Mouse (Mus musculus): Measurements from ENCODE around the gene Myo1b. TPM values are rescaled to one million over a fixed set of nuclear protein-coding genes. Genes with fewer than 3 reads are reported as not detected.

The Myo1b gene
- polyA plus RNA-seq (2012; ENCODE audit: insufficient read depth, insufficient read length, missing spikeins): 4.4 and 9.1 TPM in 2 replicates

GRCm38 (mm10) chr1:51915576-51916156 lies at the start of gene Myo1b:
Myo1b (minus strand) TSS chr1:51916071.
- Histone ChIP-seq H3K4me1 (ENCODE audit: control insufficient read depth, insufficient read depth, insufficient read length, low read length) (peaks cover 11% of the 10 kb centered on the region), H3K4me3 (ENCODE audit: insufficient read depth, low read depth, low read length) (peak within 1 kb of the TSS; percentile 78), H3K27ac (replicated peaks; ENCODE audit: low read depth, low read length) (peak within 1 kb of the TSS; percentile 95)

GRCm38 (mm10) chr1:51964647-51965046 lies 48.8 kb upstream of the Myo1b start:
- no peaks in the 10 kb centered on the region for H3K4me1 ChIP-seq (ENCODE audit: control insufficient read depth, insufficient read depth, insufficient read length, low read length)
- H3K27ac ChIP-seq (replicated peaks; ENCODE audit: low read depth, low read length): no peak overlapping the region
- no peak overlapping the region for H3K4me3 ChIP-seq (ENCODE audit: insufficient read depth, low read depth, low read length)

DNA sequence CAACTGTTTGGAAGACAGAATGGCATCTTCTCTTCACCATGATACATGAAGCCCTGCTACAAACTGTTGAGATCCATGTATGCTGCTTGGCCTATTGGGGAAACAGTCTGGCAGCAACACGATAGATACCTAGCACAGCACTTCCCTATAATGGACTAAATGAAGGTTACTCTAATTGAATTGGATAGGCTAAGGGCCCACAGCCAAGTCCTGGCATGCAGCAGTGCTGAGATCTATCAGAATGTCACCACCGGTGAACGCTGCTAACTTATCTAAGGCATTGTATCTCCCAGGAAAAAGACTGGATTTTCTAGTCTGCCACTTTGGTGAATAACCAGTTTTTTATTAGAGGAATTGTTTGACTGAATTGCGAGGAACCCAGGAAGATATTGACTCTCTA lies 31.2 kb upstream of the Myo1b start:
- no peaks in the 10 kb centered on the region for H3K4me1 ChIP-seq (ENCODE audit: control insufficient read depth, insufficient read depth, insufficient read length, low read length)
- no peak overlapping the region for H3K27ac ChIP-seq (replicated peaks; ENCODE audit: low read depth, low read length)
- H3K4me3 ChIP-seq (ENCODE audit: insufficient read depth, low read depth, low read length): no peak overlapping the region

DNA sequence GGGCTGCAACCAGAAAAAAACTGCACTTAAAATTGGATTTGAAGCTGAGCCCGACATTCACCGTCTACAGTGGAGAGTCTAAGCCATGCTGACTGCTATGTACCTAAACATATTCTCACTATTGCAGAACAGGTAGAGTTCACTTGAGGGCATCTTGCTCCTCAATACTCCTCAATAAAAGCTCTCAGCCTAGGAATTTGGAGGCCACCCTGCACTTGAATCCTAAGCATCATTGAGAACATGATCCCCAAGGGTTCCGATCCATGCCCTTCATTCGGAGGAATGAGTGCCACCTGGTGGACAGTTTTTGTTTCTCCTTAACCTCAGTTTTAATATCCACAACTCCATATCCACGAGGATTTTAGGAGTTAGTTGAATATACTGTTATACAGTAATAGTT lies 28.9 kb upstream of the Myo1b start:
- Histone ChIP-seq H3K4me1 (ENCODE audit: control insufficient read depth, insufficient read depth, insufficient read length, low read length) (no peaks in the 10 kb centered on the region), H3K4me3 (ENCODE audit: insufficient read depth, low read depth, low read length) (no peak overlapping the region), H3K27ac (replicated peaks; ENCODE audit: low read depth, low read length) (no peak overlapping the region)

- H3K4me3 ChIP-seq (ENCODE audit: insufficient read depth, low read depth, low read length): no peak overlapping the region
- H3K4me1 ChIP-seq (ENCODE audit: control insufficient read depth, insufficient read depth, insufficient read length, low read length): no peaks in the 10 kb centered on the region; the same call in 1 of the 2 replicates
- H3K27ac ChIP-seq (replicated peaks; ENCODE audit: low read depth, low read length): no peak overlapping the region
These were observed 22.5 kb upstream of the Myo1b start for GRCm38 (mm10) chr1:51938357-51938756.

DNA sequence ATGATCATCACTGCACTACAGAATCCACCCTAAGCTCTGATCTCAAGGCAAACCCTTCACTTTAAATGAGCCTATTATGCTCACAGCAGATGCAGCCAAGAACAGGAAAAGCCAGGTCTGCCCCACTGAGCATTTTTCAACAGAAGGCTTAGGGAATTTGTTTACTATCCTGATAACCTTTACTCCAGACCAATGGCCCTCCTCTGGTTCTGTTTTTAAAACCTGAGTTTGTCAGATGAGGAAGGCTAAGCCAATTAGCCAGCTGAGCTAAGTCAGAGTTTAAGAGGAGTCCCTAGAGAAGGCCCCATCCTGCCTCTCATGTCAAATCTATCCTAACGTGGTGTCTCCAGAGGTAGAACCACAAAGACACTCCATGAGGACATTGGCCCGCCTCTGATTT lies 19.1 kb upstream of the Myo1b start:
- Histone ChIP-seq H3K27ac (replicated peaks; ENCODE audit: low read depth, low read length) (no peak overlapping the region), H3K4me3 (ENCODE audit: insufficient read depth, low read depth, low read length) (no peak overlapping the region), H3K4me1 (ENCODE audit: control insufficient read depth, insufficient read depth, insufficient read length, low read length) (no peaks in the 10 kb centered on the region; the same call in 1 of the 2 replicates)

DNA sequence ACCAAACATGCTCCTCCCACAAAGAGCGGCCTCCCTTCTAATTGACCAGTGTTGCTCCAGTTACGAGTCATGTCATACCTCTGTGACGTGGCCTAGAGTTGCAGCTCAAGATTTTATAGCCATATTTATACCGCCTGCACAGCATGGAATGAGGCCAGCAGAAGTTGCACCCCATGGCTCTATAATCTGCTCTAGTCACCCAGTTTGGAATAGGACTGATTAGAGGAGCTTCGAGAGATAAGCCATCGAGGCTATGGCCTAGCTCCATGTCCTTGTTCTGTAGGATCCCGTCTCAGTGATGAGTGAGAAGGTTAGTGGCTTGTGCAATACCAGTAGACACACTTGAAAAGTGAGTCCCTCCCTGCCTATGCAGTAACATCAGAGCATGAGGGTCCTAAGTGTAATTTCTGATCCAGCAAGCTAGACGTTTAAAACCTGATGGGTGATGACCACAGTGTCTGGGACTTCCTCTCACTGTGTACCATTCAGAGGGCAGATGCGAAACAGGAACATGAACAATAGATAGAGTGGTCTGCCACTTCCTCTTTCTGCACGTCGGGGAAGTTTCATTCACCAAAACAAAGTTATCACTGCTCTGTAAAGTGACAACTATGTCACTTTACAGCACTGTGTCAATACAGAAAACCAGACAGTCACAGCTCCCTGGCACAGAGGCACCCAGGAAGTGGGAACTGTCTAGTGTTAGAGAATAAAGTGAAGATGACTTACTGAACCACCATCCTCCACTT lies 18.5 kb upstream of the Myo1b start:
- H3K4me1 ChIP-seq (ENCODE audit: control insufficient read depth, insufficient read depth, insufficient read length, low read length): no peaks in the 10 kb centered on the region; the same call in 1 of the 2 replicates

DNA sequence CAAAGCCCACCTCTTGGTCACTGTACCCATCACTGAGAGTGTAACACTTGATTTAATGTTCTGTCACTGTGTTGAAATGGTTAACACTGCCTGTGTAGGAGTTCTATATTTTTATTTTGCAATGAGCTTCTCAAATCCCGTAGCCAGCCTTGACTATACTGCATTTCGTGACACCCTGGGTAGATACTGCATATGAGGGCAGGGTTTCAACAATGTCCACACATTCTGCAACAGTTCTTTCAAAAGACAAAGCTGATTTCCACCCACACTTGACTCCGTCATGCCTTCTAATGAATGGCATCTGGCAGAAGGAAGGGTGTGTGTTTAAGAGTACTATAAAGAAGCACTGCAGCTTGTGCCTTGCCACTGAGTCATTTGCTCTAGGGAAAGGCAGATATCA lies 17.0 kb upstream of the Myo1b start:
- no peaks in the 10 kb centered on the region; the same call in 1 of the 2 replicates for H3K4me1 ChIP-seq (ENCODE audit: control insufficient read depth, insufficient read depth, insufficient read length, low read length)
- no peak overlapping the region for H3K4me3 ChIP-seq (ENCODE audit: insufficient read depth, low read depth, low read length)

More for the DNA sequence above, 18.5 kb upstream of the Myo1b start:
- no peak overlapping the region for H3K4me3 ChIP-seq (ENCODE audit: insufficient read depth, low read depth, low read length)
- no peak overlapping the region for H3K27ac ChIP-seq (replicated peaks; ENCODE audit: low read depth, low read length)

GRCm38 (mm10) chr1:51931561-51931960 lies 15.7 kb upstream of the Myo1b start:
- no peak overlapping the region for H3K4me3 ChIP-seq (ENCODE audit: insufficient read depth, low read depth, low read length)
- no peak overlapping the region for H3K27ac ChIP-seq (replicated peaks; ENCODE audit: low read depth, low read length)
- H3K4me1 ChIP-seq (ENCODE audit: control insufficient read depth, insufficient read depth, insufficient read length, low read length): no peaks in the 10 kb centered on the region; the same call in 1 of the 2 replicates

More for the DNA sequence above, 17.0 kb upstream of the Myo1b start:
- no peak overlapping the region for H3K27ac ChIP-seq (replicated peaks; ENCODE audit: low read depth, low read length)

DNA sequence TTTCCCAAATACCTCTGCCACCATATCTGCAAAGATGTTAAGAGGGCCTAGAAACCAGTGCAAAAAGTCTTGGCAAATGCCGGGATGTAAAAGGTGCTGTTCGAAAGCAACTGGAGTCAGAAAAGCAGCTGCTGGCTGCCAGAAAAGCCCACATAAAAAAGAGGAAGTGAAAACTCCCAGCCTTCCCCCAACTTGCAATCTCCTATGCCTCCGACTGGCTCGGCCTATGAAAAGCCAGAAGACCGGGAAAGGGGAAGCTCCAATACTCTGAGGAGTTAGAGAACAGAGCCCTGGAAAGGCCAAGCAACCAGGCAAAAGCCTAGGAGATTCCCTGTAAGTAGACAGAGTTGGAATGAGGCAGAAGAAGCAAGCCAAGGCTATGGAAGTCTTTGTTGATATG lies 14.7 kb upstream of the Myo1b start:
- no peak overlapping the region for H3K4me3 ChIP-seq (ENCODE audit: insufficient read depth, low read depth, low read length)
- peak overlapping the region; percentile 48; the same call in 1 of the 2 replicates for H3K27ac ChIP-seq (replicated peaks; ENCODE audit: low read depth, low read length)
- no peaks in the 10 kb centered on the region; the same call in 1 of the 2 replicates for H3K4me1 ChIP-seq (ENCODE audit: control insufficient read depth, insufficient read depth, insufficient read length, low read length)

- Histone ChIP-seq H3K4me1 (ENCODE audit: control insufficient read depth, insufficient read depth, insufficient read length, low read length) (no peaks in the 10 kb centered on the region; the same call in 1 of the 2 replicates), H3K4me3 (ENCODE audit: insufficient read depth, low read depth, low read length) (no peak overlapping the region), H3K27ac (replicated peaks; ENCODE audit: low read depth, low read length) (no peak overlapping the region)
These were observed 13.7 kb upstream of the Myo1b start for GRCm38 (mm10) chr1:51929557-51929956.

DNA sequence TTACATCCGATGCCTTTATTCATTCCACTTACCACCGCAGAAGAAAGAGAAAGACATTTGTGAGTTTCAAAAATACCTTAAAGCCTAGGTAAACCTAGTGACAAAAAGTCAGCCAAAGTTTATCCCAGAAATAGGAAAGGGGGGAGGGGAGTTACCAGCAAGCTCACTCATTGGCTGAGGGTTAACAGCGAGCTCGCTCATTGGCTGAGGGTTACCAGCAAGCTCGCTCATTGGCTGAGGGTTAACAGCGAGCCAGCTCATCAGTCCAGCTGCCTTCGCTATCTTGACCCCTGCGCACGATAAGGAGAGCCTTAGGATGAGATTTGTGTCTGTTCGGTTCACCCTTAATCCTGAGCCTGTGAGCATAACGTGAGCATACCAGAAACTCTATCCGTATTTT lies 6.9 kb upstream of the Myo1b start:
- H3K4me3 ChIP-seq (ENCODE audit: insufficient read depth, low read depth, low read length): no peak overlapping the region
- H3K27ac ChIP-seq (replicated peaks; ENCODE audit: low read depth, low read length): no peak overlapping the region
- H3K4me1 ChIP-seq (ENCODE audit: control insufficient read depth, insufficient read depth, insufficient read length, low read length): no peaks in the 10 kb centered on the region

- peak overlapping the region; percentile 78 for H3K4me3 ChIP-seq (ENCODE audit: insufficient read depth, low read depth, low read length)
These were observed 405 bp upstream of the Myo1b start for GRCm38 (mm10) chr1:51916276-51916675.

DNA sequence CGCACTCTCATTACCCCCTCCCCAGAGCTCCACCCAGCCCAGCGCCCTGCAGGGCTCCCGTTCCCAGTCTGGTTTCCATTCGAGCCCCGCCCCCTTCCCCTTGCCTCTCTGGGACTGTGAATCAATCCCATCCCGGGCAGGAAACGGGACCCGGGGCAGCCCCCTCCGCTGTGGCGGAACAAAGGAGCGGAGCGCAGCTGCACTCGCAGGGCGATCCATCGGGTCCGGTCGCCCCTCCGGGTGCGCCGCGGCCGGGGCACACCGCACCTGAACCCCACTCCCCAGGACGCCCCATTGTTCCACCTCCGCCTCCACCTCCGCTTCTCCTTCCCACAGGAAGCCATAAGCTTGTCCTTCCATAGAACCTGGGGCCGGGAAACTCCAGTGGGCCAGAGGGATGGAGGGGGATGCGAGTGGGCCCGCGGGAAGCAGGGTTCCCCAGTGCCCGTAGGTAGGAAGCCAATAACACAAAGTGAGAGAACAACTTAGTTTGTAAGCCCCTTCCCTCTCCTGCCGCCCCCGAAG lies 758 bp downstream of the Myo1b start:
- Histone ChIP-seq H3K4me3 (ENCODE audit: insufficient read depth, low read depth, low read length) (peak overlapping the region; percentile 78), H3K4me1 (ENCODE audit: control insufficient read depth, insufficient read depth, insufficient read length, low read length) (peaks cover 16% of the 10 kb centered on the region)

More at GRCm38 (mm10) chr1:51916276-51916675, 405 bp upstream of the Myo1b start:
- Histone ChIP-seq H3K4me1 (ENCODE audit: control insufficient read depth, insufficient read depth, insufficient read length, low read length) (peaks cover 9% of the 10 kb centered on the region), H3K27ac (replicated peaks; ENCODE audit: low read depth, low read length) (no peak overlapping the region)

GRCm38 (mm10) chr1:51914095-51914494 lies 1.8 kb downstream of the Myo1b start:
- Histone ChIP-seq H3K4me1 (ENCODE audit: control insufficient read depth, insufficient read depth, insufficient read length, low read length) (peaks cover 24% of the 10 kb centered on the region), H3K27ac (replicated peaks; ENCODE audit: low read depth, low read length) (peak overlapping the region; percentile 28), H3K4me3 (ENCODE audit: insufficient read depth, low read depth, low read length) (peak overlapping the region; percentile 78)

More for the DNA sequence above, 758 bp downstream of the Myo1b start:
- H3K27ac ChIP-seq (replicated peaks; ENCODE audit: low read depth, low read length): peak overlapping the region; percentile 95
